Mouse (Mus musculus): ENCODE results near the gene Zw10. TPM values are rescaled to one million over a fixed set of nuclear protein-coding genes. Genes with fewer than 3 reads are reported as not detected.
A peak's percentile ranks its signal among the peaks of the same experiment; 100 is the strongest.

Zw10 gene
- 25.5 and 28.2 TPM in 2 replicates for polyA plus RNA-seq (2015; fragmentation: Nextera tagmentation; extraction: Ambion mirVana)

GRCm38 (mm10) chr9:49055333-49056205, at the start of gene Zw10:
Zw10 (plus strand) TSS chr9:49055613.
- H3K27ac ChIP-seq (ENCODE audit: low read length): peak within 1 kb of the TSS; percentile 70
- ATAC-seq: peak; percentile 100
- no peaks in the 10 kb centered on the region for H3K9me3 ChIP-seq (ENCODE audit: control insufficient read depth, low read length)
- H3K9ac ChIP-seq (ENCODE audit: low read depth, low read length): peak within 1 kb of the TSS; percentile 91
- H3K4me2 ChIP-seq (ENCODE audit: low read depth, low read length): peak within 1 kb of the TSS; percentile 63
- H3K27me3 ChIP-seq (replicated peaks; ENCODE audit: control insufficient read depth, insufficient read depth, low read length): no peaks in the 10 kb centered on the region
- H3K36me3 ChIP-seq (ENCODE audit: control insufficient read depth, insufficient read depth, low read length): no peaks in the 10 kb centered on the region
- H3K4me3 ChIP-seq (ENCODE audit: low read length): peak within 1 kb of the TSS; percentile 91
- WGBS: under 1% methylated on average over 53 of the region's 53 CpGs
- peaks cover 8% of the 10 kb centered on the region for H3K4me1 ChIP-seq (ENCODE audit: control insufficient read depth, insufficient read depth, low read length)

- no peak overlapping the region for H3K4me2 ChIP-seq (ENCODE audit: low read depth, low read length)
- 67% methylated on average over 7 of the region's 7 CpGs for WGBS
- no peak overlapping the region for H3K9ac ChIP-seq (ENCODE audit: low read depth, low read length)
- H3K27ac ChIP-seq (ENCODE audit: low read length): no peak overlapping the region
- H3K27me3 ChIP-seq (replicated peaks; ENCODE audit: control insufficient read depth, insufficient read depth, low read length): no peaks in the 10 kb centered on the region
- no peak for ATAC-seq
- no peak overlapping the region for H3K4me3 ChIP-seq (ENCODE audit: low read length)
- H3K4me1 ChIP-seq (ENCODE audit: control insufficient read depth, insufficient read depth, low read length): no peaks in the 10 kb centered on the region
- H3K36me3 ChIP-seq (ENCODE audit: control insufficient read depth, insufficient read depth, low read length): 0 out of 2 replicates have a peak, but pooled peaks cover 2% of the 10 kb centered on the region
- no peaks in the 10 kb centered on the region for H3K9me3 ChIP-seq (ENCODE audit: control insufficient read depth, low read length)
Measured at GRCm38 (mm10) chr9:49015824-49016223, 39.6 kb upstream of the Zw10 start.

- Histone ChIP-seq H3K4me3 (ENCODE audit: low read length) (no peak overlapping the region), H3K9me3 (ENCODE audit: control insufficient read depth, low read length) (no peaks in the 10 kb centered on the region), H3K27me3 (replicated peaks; ENCODE audit: control insufficient read depth, insufficient read depth, low read length) (no peaks in the 10 kb centered on the region), H3K4me2 (ENCODE audit: low read depth, low read length) (no peak overlapping the region), H3K27ac (ENCODE audit: low read length) (no peak overlapping the region), H3K36me3 (ENCODE audit: control insufficient read depth, insufficient read depth, low read length) (peaks cover 4% of the 10 kb centered on the region), H3K4me1 (ENCODE audit: control insufficient read depth, insufficient read depth, low read length) (no peaks in the 10 kb centered on the region), H3K9ac (ENCODE audit: low read depth, low read length) (no peak overlapping the region)
- 90% methylated on average over 5 of the region's 5 CpGs for WGBS
- no peak for ATAC-seq
Measured at GRCm38 (mm10) chr9:49021289-49021688, 34.1 kb upstream of the Zw10 start.

GRCm38 (mm10) chr9:49023956-49024355, 31.5 kb upstream of the Zw10 start:
- H3K36me3 ChIP-seq (ENCODE audit: control insufficient read depth, insufficient read depth, low read length): peaks cover 7% of the 10 kb centered on the region
- WGBS: 81% methylated on average over 5 of the region's 5 CpGs
- H3K4me3 ChIP-seq (ENCODE audit: low read length): no peak overlapping the region
- H3K4me2 ChIP-seq (ENCODE audit: low read depth, low read length): no peak overlapping the region
- no peaks in the 10 kb centered on the region for H3K4me1 ChIP-seq (ENCODE audit: control insufficient read depth, insufficient read depth, low read length)
- no peaks in the 10 kb centered on the region for H3K27me3 ChIP-seq (replicated peaks; ENCODE audit: control insufficient read depth, insufficient read depth, low read length)
- no peaks in the 10 kb centered on the region for H3K9me3 ChIP-seq (ENCODE audit: control insufficient read depth, low read length)
- no peak for ATAC-seq
- no peak overlapping the region for H3K27ac ChIP-seq (ENCODE audit: low read length)
- no peak overlapping the region for H3K9ac ChIP-seq (ENCODE audit: low read depth, low read length)

GRCm38 (mm10) chr9:49024529-49024928, 30.9 kb upstream of the Zw10 start:
- H3K4me1 ChIP-seq (ENCODE audit: control insufficient read depth, insufficient read depth, low read length): no peaks in the 10 kb centered on the region
- no peak overlapping the region for H3K4me3 ChIP-seq (ENCODE audit: low read length)
- no peak for ATAC-seq
- no peak overlapping the region for H3K4me2 ChIP-seq (ENCODE audit: low read depth, low read length)
- H3K27me3 ChIP-seq (replicated peaks; ENCODE audit: control insufficient read depth, insufficient read depth, low read length): no peaks in the 10 kb centered on the region
- peaks cover 7% of the 10 kb centered on the region for H3K36me3 ChIP-seq (ENCODE audit: control insufficient read depth, insufficient read depth, low read length)
- H3K9ac ChIP-seq (ENCODE audit: low read depth, low read length): no peak overlapping the region
- H3K27ac ChIP-seq (ENCODE audit: low read length): no peak overlapping the region
- WGBS: 86% methylated on average over 2 of the region's 2 CpGs
- H3K9me3 ChIP-seq (ENCODE audit: control insufficient read depth, low read length): no peaks in the 10 kb centered on the region

GRCm38 (mm10) chr9:49034764-49035163, 20.6 kb upstream of the Zw10 start:
- WGBS: 94% methylated on average over 4 of the region's 4 CpGs
- ATAC-seq: no peak
- Histone ChIP-seq H3K4me1 (ENCODE audit: control insufficient read depth, insufficient read depth, low read length) (no peaks in the 10 kb centered on the region), H3K9me3 (ENCODE audit: control insufficient read depth, low read length) (no peaks in the 10 kb centered on the region), H3K27me3 (replicated peaks; ENCODE audit: control insufficient read depth, insufficient read depth, low read length) (no peaks in the 10 kb centered on the region), H3K27ac (ENCODE audit: low read length) (no peak overlapping the region), H3K36me3 (ENCODE audit: control insufficient read depth, insufficient read depth, low read length) (no peaks in the 10 kb centered on the region; the same call in 1 of the 2 replicates), H3K9ac (ENCODE audit: low read depth, low read length) (no peak overlapping the region), H3K4me2 (ENCODE audit: low read depth, low read length) (no peak overlapping the region), H3K4me3 (ENCODE audit: low read length) (no peak overlapping the region)

GRCm38 (mm10) chr9:49050901-49051300, 4.5 kb upstream of the Zw10 start:
- no peak overlapping the region for H3K4me2 ChIP-seq (ENCODE audit: low read depth, low read length)
- H3K36me3 ChIP-seq (ENCODE audit: control insufficient read depth, insufficient read depth, low read length): no peaks in the 10 kb centered on the region
- H3K9ac ChIP-seq (ENCODE audit: low read depth, low read length): no peak overlapping the region
- no peak for ATAC-seq
- no peaks in the 10 kb centered on the region for H3K4me1 ChIP-seq (ENCODE audit: control insufficient read depth, insufficient read depth, low read length)
- 66% methylated on average over 5 of the region's 5 CpGs for WGBS
- no peaks in the 10 kb centered on the region for H3K27me3 ChIP-seq (replicated peaks; ENCODE audit: control insufficient read depth, insufficient read depth, low read length)
- H3K27ac ChIP-seq (ENCODE audit: low read length): no peak overlapping the region
- H3K9me3 ChIP-seq (ENCODE audit: control insufficient read depth, low read length): no peaks in the 10 kb centered on the region
- no peak overlapping the region for H3K4me3 ChIP-seq (ENCODE audit: low read length)

- no peak overlapping the region for H3K4me2 ChIP-seq (ENCODE audit: low read depth, low read length)
- H3K4me3 ChIP-seq (ENCODE audit: low read length): no peak overlapping the region
- no peaks in the 10 kb centered on the region for H3K9me3 ChIP-seq (ENCODE audit: control insufficient read depth, low read length)
- 12% methylated on average over 5 of the region's 5 CpGs for WGBS
- no peak overlapping the region for H3K9ac ChIP-seq (ENCODE audit: low read depth, low read length)
- no peaks in the 10 kb centered on the region for H3K36me3 ChIP-seq (ENCODE audit: control insufficient read depth, insufficient read depth, low read length)
- no peak for ATAC-seq
- H3K27me3 ChIP-seq (replicated peaks; ENCODE audit: control insufficient read depth, insufficient read depth, low read length): no peaks in the 10 kb centered on the region
- peaks cover 3% of the 10 kb centered on the region for H3K4me1 ChIP-seq (ENCODE audit: control insufficient read depth, insufficient read depth, low read length)
- no peak overlapping the region for H3K27ac ChIP-seq (ENCODE audit: low read length)
Measured at GRCm38 (mm10) chr9:49051349-49051748, 4.1 kb upstream of the Zw10 start.

- no peak overlapping the region for H3K4me2 ChIP-seq (ENCODE audit: low read depth, low read length)
- H3K27me3 ChIP-seq (replicated peaks; ENCODE audit: control insufficient read depth, insufficient read depth, low read length): no peaks in the 10 kb centered on the region
- 75% methylated on average over 3 of the region's 3 CpGs for WGBS
- no peaks in the 10 kb centered on the region for H3K9me3 ChIP-seq (ENCODE audit: control insufficient read depth, low read length)
- no peak overlapping the region for H3K27ac ChIP-seq (ENCODE audit: low read length)
- no peak overlapping the region for H3K4me3 ChIP-seq (ENCODE audit: low read length)
- no peak for ATAC-seq
- no peak overlapping the region for H3K9ac ChIP-seq (ENCODE audit: low read depth, low read length)
- no peaks in the 10 kb centered on the region for H3K36me3 ChIP-seq (ENCODE audit: control insufficient read depth, insufficient read depth, low read length)
- peaks cover 8% of the 10 kb centered on the region for H3K4me1 ChIP-seq (ENCODE audit: control insufficient read depth, insufficient read depth, low read length)
Measured at GRCm38 (mm10) chr9:49054028-49054427, 1.4 kb upstream of the Zw10 start.

Measured in intestine, embryonic 16.5 days (tissue).